Mouse (Mus musculus): ENCODE data around the gene Dnm1.
"Not testable (repeated sequence)": the region's sequence is repeated elsewhere in the genome, so short reads cannot be mapped to it uniquely, and the experiment has no call there.

The Dnm1 gene

GRCm38 (mm10) chr2:32362274-32362673 lies 9.1 kb upstream of the Dnm1 start:
- not testable (repeated sequence) for DNase-seq (ENCODE audit: low spot score in 2 of 2)

- DNase-seq (ENCODE audit: low spot score in 2 of 2) = peak; percentile 75 to 78
Observed at GRCm38 (mm10) chr2:32361437-32361836, 8.3 kb upstream of the Dnm1 start.

GRCm38 (mm10) chr2:32360741-32361140 lies 7.6 kb upstream of the Dnm1 start:
- DNase-seq (ENCODE audit: low spot score in 2 of 2) = peak; percentile 85 to 86

GRCm38 (mm10) chr2:32358381-32358780 lies 5.2 kb upstream of the Dnm1 start:
- DNase-seq (ENCODE audit: low spot score in 2 of 2) = no peak

- no peak for DNase-seq (ENCODE audit: low spot score in 2 of 2)
Observed at GRCm38 (mm10) chr2:32357710-32358109, 4.6 kb upstream of the Dnm1 start.

GRCm38 (mm10) chr2:32356216-32356615 lies 3.1 kb upstream of the Dnm1 start:
- DNase-seq (ENCODE audit: low spot score in 2 of 2) = no peak

- no peak for DNase-seq (ENCODE audit: low spot score in 2 of 2)
Observed at GRCm38 (mm10) chr2:32354336-32354895, 1.3 kb upstream of the Dnm1 start.

GRCm38 (mm10) chr2:32353836-32354235 lies 698 bp upstream of the Dnm1 start:
- no peak for DNase-seq (ENCODE audit: low spot score in 2 of 2)

GRCm38 (mm10) chr2:32352151-32353006 lies 759 bp downstream of the Dnm1 start, which contains the start of gene Ciz1:
TSS of gene Ciz1 (plus strand) at chr2:32352327.
- DNase-seq (ENCODE audit: low spot score in 2 of 2) = no peak

GRCm38 (mm10) chr2:32351471-32351961 lies 1.6 kb downstream of the Dnm1 start:
- DNase-seq (ENCODE audit: low spot score in 2 of 2) = no peak

GRCm38 (mm10) chr2:32350471-32351051 lies 2.6 kb downstream of the Dnm1 start:
- DNase-seq (ENCODE audit: low spot score in 2 of 2) = peak in 1 of 2 experiments; percentile 32

GRCm38 (mm10) chr2:32349625-32350255 lies 3.4 kb downstream of the Dnm1 start:
- DNase-seq (ENCODE audit: low spot score in 2 of 2) = no peak

GRCm38 (mm10) chr2:32348311-32348710 lies 4.8 kb downstream of the Dnm1 start:
- no peak for DNase-seq (ENCODE audit: low spot score in 2 of 2)

- DNase-seq (ENCODE audit: low spot score in 2 of 2) = no peak
Observed at GRCm38 (mm10) chr2:32347019-32347418, 6.1 kb downstream of the Dnm1 start.

GRCm38 (mm10) chr2:32344598-32345321 lies 8.4 kb downstream of the Dnm1 start:
- DNase-seq (ENCODE audit: low spot score in 2 of 2) = no peak

GRCm38 (mm10) chr2:32344056-32344455 lies 9.1 kb downstream of the Dnm1 start:
- no peak for DNase-seq (ENCODE audit: low spot score in 2 of 2)

GRCm38 (mm10) chr2:32343351-32343671 lies 9.8 kb downstream of the Dnm1 start:
- DNase-seq (ENCODE audit: low spot score in 2 of 2) = no peak

- peak; percentile 75 to 81 for DNase-seq (ENCODE audit: low spot score in 2 of 2)
Observed at GRCm38 (mm10) chr2:32342539-32343350, 10.4 kb downstream of the Dnm1 start.

GRCm38 (mm10) chr2:32342039-32342438 lies 11.1 kb downstream of the Dnm1 start:
- DNase-seq (ENCODE audit: low spot score in 2 of 2) = no peak

GRCm38 (mm10) chr2:32341634-32341939 lies 11.6 kb downstream of the Dnm1 start:
- no peak for DNase-seq (ENCODE audit: low spot score in 2 of 2)
